21 mouse cellular contexts compared by ENCODE assay signal in genomic region chr2:158601326-158601725, GRCm38 (mm10). TPM values are rescaled to one million over a fixed set of nuclear protein-coding genes. Genes with fewer than 3 reads are reported as not detected.
A peak's percentile ranks its signal among the peaks of the same experiment; 100 is the strongest.
DNase-seq lines count a peak whose midpoint lies in the region; ATAC-seq lines count a peak whose summit lies in the region.
"Had no signal": no experiment of that assay in that cellular context is flagged by ENCODE, and none has a peak within 500 bp of the region (broad histone marks: within the 10 kb centered on the region; RNA-seq: fewer than 3 reads in every experiment).

No protein-coding gene starts in this region.

- H3K4me3 ChIP-seq in hindbrain, embryonic 13.5 days = no peak overlapping the region
- no peak overlapping the region for H3K4me3 ChIP-seq in hindbrain, embryonic 14.5 days (replicated peaks; ENCODE audit: low read length)
- no peak overlapping the region for H3K4me3 ChIP-seq in forebrain, embryonic 14.5 days (ENCODE audit: low read depth, low read length)
- H3K4me3 ChIP-seq: embryonic facial prominence, embryonic 10.5 days; heart, adult 2 months; heart, embryonic 12.5 days; hindbrain, embryonic 10.5 days; intestine, embryonic 15.5 days had no signal

- peak overlapping the region; percentile 69 for H3K27ac ChIP-seq in hindbrain, embryonic 13.5 days
- no peak overlapping the region for H3K27ac ChIP-seq in hindbrain, embryonic 14.5 days
- H3K27ac ChIP-seq in forebrain, embryonic 14.5 days (ENCODE audit: low read depth, low read length) = peak overlapping the region; percentile 46; the same call in 1 of the 2 replicates
- H3K27ac ChIP-seq: embryonic facial prominence, embryonic 10.5 days; heart, adult 2 months; hindbrain, embryonic 10.5 days; intestine, embryonic 15.5 days had no signal

- no peak for DNase-seq in hindbrain, embryonic 14.5 days (ENCODE audit: low spot score)
- peak; percentile 37 for DNase-seq in R1 (ENCODE audit: low read depth, low spot score)
- DNase-seq in forebrain, embryonic 14.5 days (ENCODE audit: low spot score) = no peak
- DNase-seq in c-Kit-positive CD71-positive TER-119-positive erythroid progenitor cells, embryonic 14.5 days (ENCODE audit: low spot score) = no peak
- DNase-seq in right cerebral cortex, adult 2 months (ENCODE audit: low spot score in 2 of 2) = no peak
- DNase-seq: adrenal gland, postnatal 14 days; cerebellum, adult 18-20 months; cerebellum, adult 9-11 months; cerebellum, postnatal 36 days; gastrocnemius, postnatal 14 days; heart, adult 2 months; kidney, adult 18-20 months had no signal

- H3K36me3 ChIP-seq in hindbrain, embryonic 13.5 days = no peaks in the 10 kb centered on the region
- no peaks in the 10 kb centered on the region; the same call in 1 of the 2 replicates for H3K36me3 ChIP-seq in hindbrain, embryonic 14.5 days (replicated peaks; ENCODE audit: control insufficient read depth, insufficient read depth)
- H3K36me3 ChIP-seq in forebrain, embryonic 14.5 days (ENCODE audit: control insufficient read depth, insufficient read depth, low read length) = no peaks in the 10 kb centered on the region
- H3K36me3 ChIP-seq: embryonic facial prominence, embryonic 10.5 days; G1E; heart, embryonic 12.5 days; hindbrain, embryonic 10.5 days; intestine, embryonic 15.5 days had no signal

- ATAC-seq in hindbrain, embryonic 13.5 days (ENCODE audit: low FRiP score) = no peak
- no peak for ATAC-seq in hindbrain, embryonic 14.5 days (ENCODE audit: low FRiP score)
- no peak for ATAC-seq in forebrain, embryonic 14.5 days
- ATAC-seq: activated CD4-positive, CD25-positive, alpha-beta regulatory T cell, adult 4 months; intestine, embryonic 15.5 days had no signal

- H3K9ac ChIP-seq in hindbrain, embryonic 13.5 days = no peak overlapping the region
- H3K9ac ChIP-seq in hindbrain, embryonic 14.5 days = no peak overlapping the region
- no peak overlapping the region for H3K9ac ChIP-seq in forebrain, embryonic 14.5 days (ENCODE audit: low read length)
- H3K9ac ChIP-seq: heart, embryonic 12.5 days; intestine, embryonic 15.5 days had no signal

- no peak overlapping the region for H3K4me2 ChIP-seq in hindbrain, embryonic 13.5 days
- no peak overlapping the region for H3K4me2 ChIP-seq in hindbrain, embryonic 14.5 days (replicated peaks)
- no peak overlapping the region for H3K4me2 ChIP-seq in forebrain, embryonic 14.5 days (ENCODE audit: low read length)
- H3K4me2 ChIP-seq: heart, embryonic 12.5 days; intestine, embryonic 15.5 days had no signal

- H3K27me3 ChIP-seq in hindbrain, embryonic 13.5 days = peaks cover 49% of the 10 kb centered on the region
- H3K27me3 ChIP-seq in hindbrain, embryonic 14.5 days (ENCODE audit: control insufficient read depth, insufficient read depth, low read length) = peaks cover 11% of the 10 kb centered on the region; the same call in 1 of the 2 replicates
- H3K27me3 ChIP-seq in forebrain, embryonic 14.5 days (replicated peaks; ENCODE audit: control insufficient read depth, insufficient read depth, low read length) = no peaks in the 10 kb centered on the region; the same call in 1 of the 2 replicates

- 84% methylated on average over 1 of the region's 1 CpGs for WGBS in hindbrain, embryonic 13.5 days
- 95% methylated on average over 1 of the region's 1 CpGs for WGBS in hindbrain, embryonic 14.5 days
- WGBS in forebrain, embryonic 14.5 days = 93% methylated on average over 1 of the region's 1 CpGs

- no peaks in the 10 kb centered on the region for H3K9me3 ChIP-seq in hindbrain, embryonic 13.5 days
- H3K9me3 ChIP-seq in hindbrain, embryonic 14.5 days (ENCODE audit: control insufficient read depth, low read length) = no peaks in the 10 kb centered on the region
- no peaks in the 10 kb centered on the region for H3K9me3 ChIP-seq in forebrain, embryonic 14.5 days (replicated peaks; ENCODE audit: control insufficient read depth, low read length)
- H3K9me3 ChIP-seq: embryonic facial prominence, embryonic 10.5 days; G1E; heart, embryonic 12.5 days; hindbrain, embryonic 10.5 days; intestine, embryonic 15.5 days had no signal

- peaks cover 74% of the 10 kb centered on the region for H3K4me1 ChIP-seq in hindbrain, embryonic 13.5 days (replicated peaks)
- H3K4me1 ChIP-seq in hindbrain, embryonic 14.5 days (replicated peaks; ENCODE audit: control insufficient read depth, insufficient read depth, low read length) = peaks cover 32% of the 10 kb centered on the region
- H3K4me1 ChIP-seq in forebrain, embryonic 14.5 days (ENCODE audit: control insufficient read depth, insufficient read depth, low read length) = peaks cover 8% of the 10 kb centered on the region

RNA-seq across cellular contexts. Expression of gene Slc32a1, which starts 9.2 kb away (rescaled TPM):
- polyA plus RNA-seq in hindbrain, embryonic 13.5 days (2015; fragmentation: Nextera tagmentation; extraction: Ambion mirVana) = 6.6 and 8.1 TPM in 2 replicates
- 8.7 and 11.5 TPM in 2 replicates for polyA plus RNA-seq in hindbrain, embryonic 14.5 days (2014; fragmentation: Nextera tagmentation; extraction: Ambion mirVana)
- 4.6 and 6.4 TPM in 2 replicates for polyA plus RNA-seq in forebrain, embryonic 14.5 days (2014; fragmentation: Nextera tagmentation; extraction: Ambion mirVana)
- polyA plus RNA-seq: activated CD4-positive, CD25-positive, alpha-beta regulatory T cell, adult 4 months; G1E; gonadal fat pad, adult 2 months; heart, adult 2 months; heart, embryonic 16.5 days; intestine, embryonic 15.5 days had no signal

RNA-seq across cellular contexts. Expression of gene Actr5, which starts 23.4 kb away (rescaled TPM):
- 12.4 and 12.6 TPM in 2 replicates for polyA plus RNA-seq in hindbrain, embryonic 13.5 days (2015; fragmentation: Nextera tagmentation; extraction: Ambion mirVana)
- 14.6 TPM in 2 replicates for polyA plus RNA-seq in hindbrain, embryonic 14.5 days (2014; fragmentation: Nextera tagmentation; extraction: Ambion mirVana)
- 10.4 and 12.8 TPM in 2 replicates for polyA plus RNA-seq in forebrain, embryonic 14.5 days (2014; fragmentation: Nextera tagmentation; extraction: Ambion mirVana)
